In the genomic region with DNA sequence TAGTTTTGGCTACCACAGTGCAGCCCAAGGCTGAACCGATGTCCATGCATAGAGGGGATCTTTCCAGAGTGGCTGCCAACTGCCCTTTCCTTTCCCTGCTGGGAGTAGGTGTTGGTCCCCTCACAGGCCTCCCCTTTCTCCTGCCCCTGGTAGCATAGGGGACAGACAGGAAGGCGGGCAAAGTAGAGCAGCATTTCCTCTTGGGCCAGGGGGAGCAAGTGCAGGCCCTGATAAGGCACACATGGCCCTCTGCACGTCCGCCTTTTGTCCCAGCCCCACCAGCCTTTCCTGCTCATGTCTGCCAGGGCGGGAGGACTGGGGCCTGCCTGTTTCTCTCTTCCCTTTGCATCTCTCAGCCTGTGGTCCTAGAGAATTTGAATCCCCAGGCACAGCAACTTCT, we compare ENCODE assay signal across 9 mouse cellular contexts. TPM values are rescaled to one million over a fixed set of nuclear protein-coding genes. Genes with fewer than 3 reads are reported as not detected.
DNase-seq lines count a peak whose midpoint lies in the region; ATAC-seq and TF ChIP-seq lines count a peak whose summit lies in the region.
"Had no signal": no experiment of that assay in that cellular context is flagged by ENCODE, and none has a peak within 500 bp of the region (broad histone marks: within the 10 kb centered on the region; RNA-seq: fewer than 3 reads in every experiment).

No protein-coding gene starts in this region.

- H3K79me2 ChIP-seq in MEL (ENCODE audit: control insufficient read depth, insufficient read depth, low read length, poor library complexity), result peaks cover 2% of the 10 kb centered on the region; the same call in 1 of the 2 replicates

- no peak for ATAC-seq in intestine, embryonic 14.5 days (replicated peaks; ENCODE audit: low FRiP score, low TSS enrichment, low read depth)
- ATAC-seq in liver, embryonic 14.5 days (ENCODE audit: insufficient read depth), result peak; percentile 61
- ATAC-seq in monocyte, adult 5-6 weeks (replicated peaks; ENCODE audit: insufficient number of reproducible peaks, low FRiP score, low TSS enrichment, poor library complexity, severe bottlenecking), result no peak
- ATAC-seq in midbrain, embryonic 14.5 days (ENCODE audit: low FRiP score, low TSS enrichment), result no peak

- H3K9ac ChIP-seq in MEL (ENCODE audit: control insufficient read depth, low read depth, low read length, poor library complexity, severe bottlenecking), result peak overlapping the region; percentile 41
- no peak overlapping the region for H3K9ac ChIP-seq in intestine, embryonic 14.5 days (ENCODE audit: low read length)
- no peak overlapping the region for H3K9ac ChIP-seq in liver, embryonic 14.5 days (replicated peaks)
- H3K9ac ChIP-seq in midbrain, embryonic 14.5 days (replicated peaks; ENCODE audit: low read length), result no peak overlapping the region

- WGBS in intestine, embryonic 14.5 days, result 50% methylated on average over 5 of the region's 5 CpGs
- 7% methylated on average over 5 of the region's 5 CpGs for WGBS in liver, embryonic 14.5 days (ENCODE audit: insufficient replicate concordance)
- 71% methylated on average over 5 of the region's 5 CpGs for WGBS in midbrain, embryonic 14.5 days

- H3K4me2 ChIP-seq in intestine, embryonic 14.5 days (ENCODE audit: low read length), result no peak overlapping the region
- no peak overlapping the region for H3K4me2 ChIP-seq in liver, embryonic 14.5 days (ENCODE audit: low read depth)
- no peak overlapping the region for H3K4me2 ChIP-seq in midbrain, embryonic 14.5 days (ENCODE audit: low read length)

- peak overlapping the region; percentile 64 for H3K27ac ChIP-seq in MEL (ENCODE audit: control insufficient read depth, low read depth, low read length)
- peak overlapping the region; percentile 67 for H3K27ac ChIP-seq in cortical plate, adult 2 months (ENCODE audit: insufficient read depth, low read length)
- H3K27ac ChIP-seq in intestine, embryonic 14.5 days (ENCODE audit: low read depth), result peak overlapping the region; percentile 55
- peak overlapping the region; percentile 38 for H3K27ac ChIP-seq in liver, embryonic 14.5 days
- no peak overlapping the region for H3K27ac ChIP-seq in midbrain, embryonic 14.5 days (replicated peaks; ENCODE audit: low read depth, low read length)

- H3K9me3 ChIP-seq in MEL (replicated peaks; ENCODE audit: insufficient read depth, low read length), result no peaks in the 10 kb centered on the region
- no peaks in the 10 kb centered on the region for H3K9me3 ChIP-seq in intestine, embryonic 14.5 days (ENCODE audit: control insufficient read depth, low read length)
- no peaks in the 10 kb centered on the region for H3K9me3 ChIP-seq in liver, embryonic 14.5 days (ENCODE audit: control insufficient read depth, low read length)
- H3K9me3 ChIP-seq in midbrain, embryonic 14.5 days (ENCODE audit: control insufficient read depth, low read length), result no peaks in the 10 kb centered on the region

- peaks cover 34 to 53% of the 10 kb centered on the region in 2 experiments for H3K4me1 ChIP-seq in MEL (ENCODE audit: control insufficient read depth in 1 of 2, insufficient read depth in 2 of 2, low read length in 2 of 2)
- H3K4me1 ChIP-seq in cortical plate, adult 2 months (ENCODE audit: control insufficient read depth, insufficient read depth, low read length), result peaks cover 5% of the 10 kb centered on the region
- H3K4me1 ChIP-seq in intestine, embryonic 14.5 days (replicated peaks; ENCODE audit: control insufficient read depth, insufficient read depth, low read length), result peaks cover 7% of the 10 kb centered on the region; the same call in 1 of the 2 replicates
- H3K4me1 ChIP-seq in liver, embryonic 14.5 days (replicated peaks; ENCODE audit: control insufficient read depth in 2 of 2, insufficient read depth in 2 of 2, low read length in 1 of 2), result peaks cover 16 to 59% of the 10 kb centered on the region in 2 experiments
- peaks cover 2% of the 10 kb centered on the region; the same call in 1 of the 2 replicates for H3K4me1 ChIP-seq in midbrain, embryonic 14.5 days (ENCODE audit: control insufficient read depth, insufficient read depth, low read length)

- peaks cover 0 to 27% of the 10 kb centered on the region in 2 experiments; a peak in 2 of 4 replicates for H3K36me3 ChIP-seq in MEL (ENCODE audit: control insufficient read depth in 1 of 2, insufficient read depth in 2 of 2, low read length in 2 of 2)
- no peaks in the 10 kb centered on the region for H3K36me3 ChIP-seq in intestine, embryonic 14.5 days (ENCODE audit: control insufficient read depth, insufficient read depth, low read length)
- no peaks in the 10 kb centered on the region for H3K36me3 ChIP-seq in liver, embryonic 14.5 days (replicated peaks; ENCODE audit: control insufficient read depth, insufficient read depth, low read depth)
- no peaks in the 10 kb centered on the region for H3K36me3 ChIP-seq in midbrain, embryonic 14.5 days (ENCODE audit: control insufficient read depth, insufficient read depth, low read length)

- H3K4me3 ChIP-seq in MEL (ENCODE audit: control insufficient read depth in 1 of 2, insufficient read depth in 1 of 2, low read depth in 2 of 2, low read length in 2 of 2), result no peak overlapping the region
- no peak overlapping the region for H3K4me3 ChIP-seq in cortical plate, adult 2 months (ENCODE audit: insufficient read depth, low read length)
- H3K4me3 ChIP-seq in intestine, embryonic 14.5 days (ENCODE audit: low read depth, low read length), result no peak overlapping the region
- no peak overlapping the region for H3K4me3 ChIP-seq in liver, embryonic 14.5 days (ENCODE audit: insufficient read depth in 1 of 2, low read depth in 2 of 2, low read length in 2 of 2)
- H3K4me3 ChIP-seq in midbrain, embryonic 14.5 days (replicated peaks; ENCODE audit: low read depth, low read length), result no peak overlapping the region

- no peak for TF ChIP-seq RAD21 in MEL (IDR thresholded peaks at IDR 0.05; ENCODE audit: low read depth, low read length)

- peak; percentile 24 to 30; a peak in 1 of 4 replicates for TF ChIP-seq POLR2A in MEL (IDR thresholded peaks at IDR 0.05; ENCODE audit: control insufficient read depth in 1 of 2, insufficient read depth in 1 of 2, low read depth in 1 of 2, low read length in 2 of 2, poor library complexity in 1 of 2)
- TF ChIP-seq POLR2A in cortical plate, adult 2 months (IDR thresholded peaks at IDR 0.05; ENCODE audit: extremely low read depth, insufficient read depth, low read length), result no peak

- TF ChIP-seq CTCF in MEL (IDR thresholded peaks at IDR 0.05 in 2 of 3, conservative IDR thresholded peaks at IDR 0.05 in 1 of 3; ENCODE audit: control insufficient read depth in 1 of 3, insufficient read depth in 1 of 3, low read depth in 2 of 3, low read length in 3 of 3, poor library complexity in 1 of 3, severe bottlenecking in 1 of 3), result no peak
- TF ChIP-seq CTCF in cortical plate, adult 2 months (IDR thresholded peaks at IDR 0.05; ENCODE audit: extremely low read depth, insufficient read depth, low read length), result no peak
- no peak for TF ChIP-seq CTCF in liver, embryonic 14.5 days (IDR thresholded peaks at IDR 0.05; ENCODE audit: low read depth)

- TF ChIP-seq EP300 in MEL (IDR thresholded peaks at IDR 0.05; ENCODE audit: low read depth in 1 of 2, low read length in 2 of 2), result peak; percentile 20 to 55; a peak in 2 of 4 replicates
- no peak for TF ChIP-seq EP300 in liver, embryonic 14.5 days (IDR thresholded peaks at IDR 0.05; ENCODE audit: low read depth)

- peak; percentile 78 for DNase-seq in MEL (ENCODE audit: low read depth, low spot score)
- DNase-seq in intestine, embryonic 14.5 days (ENCODE audit: low spot score), result no peak
- DNase-seq in liver, embryonic 14.5 days (ENCODE audit: low read depth in 3 of 3, low spot score in 3 of 3), result no peak
- DNase-seq in cerebellum, adult 11 months, result no peak
- no peak for DNase-seq in cerebellum, postnatal 10 days
- DNase-seq in midbrain, embryonic 14.5 days, result no peak

- peaks cover 0 to 4% of the 10 kb centered on the region in 2 experiments; a peak in 3 of 4 replicates for H3K27me3 ChIP-seq in MEL (ENCODE audit: control insufficient read depth in 1 of 2, insufficient read depth in 2 of 2, low read length in 2 of 2)
- no peaks in the 10 kb centered on the region for H3K27me3 ChIP-seq in intestine, embryonic 14.5 days (replicated peaks; ENCODE audit: control insufficient read depth, insufficient read depth, low read length)
- no peaks in the 10 kb centered on the region for H3K27me3 ChIP-seq in liver, embryonic 14.5 days (ENCODE audit: control insufficient read depth, insufficient read depth, low read length)
- no peaks in the 10 kb centered on the region for H3K27me3 ChIP-seq in midbrain, embryonic 14.5 days (ENCODE audit: control insufficient read depth, insufficient read depth, low read length)

RNA-seq across cellular contexts. Expression of a gene that starts 8.0 kb away (rescaled TPM):
- 73.9 and 95.4 TPM in 2 replicates for total RNA-seq in MEL (2012; rRNA removed)
- polyA plus RNA-seq in MEL (2012; ENCODE audit: insufficient read depth in 1 of 2, insufficient read length in 2 of 2, low read depth in 1 of 2, low replicate concordance in 2 of 2, missing spikeins in 1 of 2), result 100 to 1,000 TPM in 1 of 2 experiments, not detected in 1; 125 TPM
- 137 and 145 TPM in 2 replicates for polyA plus RNA-seq in cortical plate, adult 2 months (2012; rRNA removed)
- polyA plus RNA-seq in intestine, embryonic 14.5 days (2014; fragmentation: Nextera tagmentation; extraction: Ambion mirVana), result 129 and 135 TPM in 2 replicates
- polyA plus RNA-seq in liver, embryonic 14.5 days (2012; rRNA removed), result 61.7 and 68.0 TPM in 2 replicates
- polyA plus RNA-seq in liver, embryonic 14.5 days (2014; fragmentation: Nextera tagmentation; extraction: Ambion mirVana), result 46.8 and 47.6 TPM in 2 replicates
- total RNA-seq in monocyte, adult 5-6 weeks (2017), result not detected in 3 replicates
- polyA plus RNA-seq in midbrain, embryonic 14.5 days (2014; fragmentation: Nextera tagmentation; extraction: Ambion mirVana), result 36.7 and 51.1 TPM in 2 replicates

RNA-seq across cellular contexts. Expression of a gene that starts 14.6 kb away (rescaled TPM):
- total RNA-seq in MEL (2012; rRNA removed), result 0.15 TPM in 1 of 2 replicates, not detected in the other
- not detected for polyA plus RNA-seq in MEL (2012; ENCODE audit: insufficient read depth in 1 of 2, insufficient read length in 2 of 2, low read depth in 1 of 2, low replicate concordance in 2 of 2, missing spikeins in 1 of 2)
- polyA plus RNA-seq in cortical plate, adult 2 months (2012; rRNA removed), result not detected in 2 replicates
- polyA plus RNA-seq in intestine, embryonic 14.5 days (2014; fragmentation: Nextera tagmentation; extraction: Ambion mirVana), result not detected in 2 replicates
- polyA plus RNA-seq in liver, embryonic 14.5 days (2012; rRNA removed), result not detected in 2 replicates
- not detected in 2 replicates for polyA plus RNA-seq in liver, embryonic 14.5 days (2014; fragmentation: Nextera tagmentation; extraction: Ambion mirVana)
- not detected in 3 replicates for total RNA-seq in monocyte, adult 5-6 weeks (2017)
- not detected in 2 replicates for polyA plus RNA-seq in midbrain, embryonic 14.5 days (2014; fragmentation: Nextera tagmentation; extraction: Ambion mirVana)
- polyA plus RNA-seq: brain, embryonic 14.5 days had no signal

RNA-seq across cellular contexts. Expression of a gene that starts 32.4 kb away (rescaled TPM):
- 21.0 and 22.3 TPM in 2 replicates for total RNA-seq in MEL (2012; rRNA removed)
- polyA plus RNA-seq in MEL (2012; ENCODE audit: insufficient read depth in 1 of 2, insufficient read length in 2 of 2, low read depth in 1 of 2, low replicate concordance in 2 of 2, missing spikeins in 1 of 2), result 10 to 100 TPM in 1 of 2 experiments, not detected in 1; 42.4 TPM
- 2.3 TPM in 2 replicates for polyA plus RNA-seq in cortical plate, adult 2 months (2012; rRNA removed)
- polyA plus RNA-seq in intestine, embryonic 14.5 days (2014; fragmentation: Nextera tagmentation; extraction: Ambion mirVana), result 47.5 and 53.8 TPM in 2 replicates
- 27.2 and 29.8 TPM in 2 replicates for polyA plus RNA-seq in liver, embryonic 14.5 days (2012; rRNA removed)
- polyA plus RNA-seq in liver, embryonic 14.5 days (2014; fragmentation: Nextera tagmentation; extraction: Ambion mirVana), result 31.4 and 32.8 TPM in 2 replicates
- total RNA-seq in monocyte, adult 5-6 weeks (2017), result 24.2 to 27.3 TPM (median 25.1 TPM) in 3 replicates
- 1.8 and 3.8 TPM in 2 replicates for polyA plus RNA-seq in midbrain, embryonic 14.5 days (2014; fragmentation: Nextera tagmentation; extraction: Ambion mirVana)

RNA-seq across cellular contexts. Expression of a gene that starts 55.4 kb away (rescaled TPM):
- 0.39 TPM in 1 of 2 replicates, not detected in the other for total RNA-seq in MEL (2012; rRNA removed)
- under 1 TPM in 1 of 2 experiments, not detected in 1; 0.06 TPM for polyA plus RNA-seq in MEL (2012; ENCODE audit: insufficient read depth in 1 of 2, insufficient read length in 2 of 2, low read depth in 1 of 2, low replicate concordance in 2 of 2, missing spikeins in 1 of 2)
- polyA plus RNA-seq in cortical plate, adult 2 months (2012; rRNA removed), result 10.9 and 11.1 TPM in 2 replicates
- polyA plus RNA-seq in intestine, embryonic 14.5 days (2014; fragmentation: Nextera tagmentation; extraction: Ambion mirVana), result 21.6 and 24.3 TPM in 2 replicates
- polyA plus RNA-seq in liver, embryonic 14.5 days (2012; rRNA removed), result 1.7 and 1.8 TPM in 2 replicates
- polyA plus RNA-seq in liver, embryonic 14.5 days (2014; fragmentation: Nextera tagmentation; extraction: Ambion mirVana), result 2.1 and 2.3 TPM in 2 replicates
- total RNA-seq in monocyte, adult 5-6 weeks (2017), result 11.6 to 22.2 TPM (median 13.8 TPM) in 3 replicates
- polyA plus RNA-seq in midbrain, embryonic 14.5 days (2014; fragmentation: Nextera tagmentation; extraction: Ambion mirVana), result 22.0 and 33.9 TPM in 2 replicates

RNA-seq across cellular contexts. Expression of a gene that starts 56.4 kb away (rescaled TPM):
- 0.33 and 0.42 TPM in 2 replicates for total RNA-seq in MEL (2012; rRNA removed)
- under 1 TPM in 1 of 2 experiments, not detected in 1; 0.67 TPM for polyA plus RNA-seq in MEL (2012; ENCODE audit: insufficient read depth in 1 of 2, insufficient read length in 2 of 2, low read depth in 1 of 2, low replicate concordance in 2 of 2, missing spikeins in 1 of 2)
- 88.8 and 95.7 TPM in 2 replicates for polyA plus RNA-seq in cortical plate, adult 2 months (2012; rRNA removed)
- 39.7 and 41.3 TPM in 2 replicates for polyA plus RNA-seq in intestine, embryonic 14.5 days (2014; fragmentation: Nextera tagmentation; extraction: Ambion mirVana)
- polyA plus RNA-seq in liver, embryonic 14.5 days (2012; rRNA removed), result 0.78 and 0.94 TPM in 2 replicates
- polyA plus RNA-seq in liver, embryonic 14.5 days (2014; fragmentation: Nextera tagmentation; extraction: Ambion mirVana), result 0.70 and 0.78 TPM in 2 replicates
- 2.1 to 4.9 TPM in 2 of 3 replicates, not detected in the other for total RNA-seq in monocyte, adult 5-6 weeks (2017)
- 123 and 160 TPM in 2 replicates for polyA plus RNA-seq in midbrain, embryonic 14.5 days (2014; fragmentation: Nextera tagmentation; extraction: Ambion mirVana)
